Mouse (Mus musculus) midbrain, embryonic 11.5 days (tissue): ENCODE measurements at regions not wholly inside any gene's neighbourhood (a gene's known extent, or its start where the extent isn't known, plus 50 kb on each side); places are given as distances from the start of the nearest gene placed in this dataset.
A peak's percentile ranks its signal among the peaks of the same experiment; 100 is the strongest.

Experiments
- ATAC-seq: fragments of 200-750 bp; cut with Nextera tagmentation; 2 replicates; pipeline ENCODE4 v1.8.0; 2017; ENCODE audit warnings: moderate TSS enrichment, moderate library complexity; ENCODE audit not compliant: low FRiP score
- DNase-seq: peaks from one replicate; pipeline ENCODE4 v3.0.0; 2015; ENCODE audit warnings: low spot score; ENCODE audit errors: missing footprints
- H3K27ac ChIP-seq: fragments of 300-500 bp; sonication (generic); 2 replicates; pipeline ENCODE4 v1.5.1; 2014; ENCODE audit warnings: low read depth, low read length
- H3K27me3 ChIP-seq: fragments of 300-500 bp; sonication (generic); 2 replicates; pipeline ENCODE4 v1.6.1; 2014; ENCODE audit warnings: mild to moderate bottlenecking, low read length, moderate library complexity, mixed read lengths; ENCODE audit not compliant: control insufficient read depth, insufficient read depth
- H3K36me3 ChIP-seq: fragments of 300-500 bp; sonication (generic); 2 replicates; pipeline ENCODE4 v1.6.1; 2014; ENCODE audit warnings: mild to moderate bottlenecking, low read length, moderate library complexity, mixed read lengths; ENCODE audit not compliant: control insufficient read depth, insufficient read depth
- H3K4me1 ChIP-seq: fragments of 300-500 bp; sonication (generic); 2 replicates; pipeline ENCODE4 v1.6.1; 2014; ENCODE audit warnings: low read length; ENCODE audit not compliant: control insufficient read depth, insufficient read depth
- H3K4me2 ChIP-seq: fragments of 300-500 bp; sonication (generic); 2 replicates; pipeline ENCODE4 v1.6.1; 2014; ENCODE audit warnings: mild to moderate bottlenecking, moderate library complexity
- H3K4me3 ChIP-seq: fragments of 300-500 bp; sonication (generic); 2 replicates; pipeline ENCODE4 v1.5.1; 2014; ENCODE audit warnings: low read depth, low read length
- H3K9ac ChIP-seq: fragments of 300-500 bp; sonication (generic); 2 replicates; pipeline ENCODE4 v1.6.1; 2014; ENCODE audit warnings: low read length
- H3K9me3 ChIP-seq: fragments of 300-500 bp; sonication (generic); 2 replicates; pipeline ENCODE4 v1.6.1; 2016; ENCODE audit warnings: low read length; ENCODE audit not compliant: control insufficient read depth
- WGBS: fragments of 180-500 bp; shearing (Covaris S2); extraction: QIAGEN DNeasy Blood & Tissue Kit; methylation state at CpG from one replicate; pipeline ENCODE4 v1.1.7; 2014; 5-methylcytosine and 5-hydroxymethylcytosine counted together

DNA sequence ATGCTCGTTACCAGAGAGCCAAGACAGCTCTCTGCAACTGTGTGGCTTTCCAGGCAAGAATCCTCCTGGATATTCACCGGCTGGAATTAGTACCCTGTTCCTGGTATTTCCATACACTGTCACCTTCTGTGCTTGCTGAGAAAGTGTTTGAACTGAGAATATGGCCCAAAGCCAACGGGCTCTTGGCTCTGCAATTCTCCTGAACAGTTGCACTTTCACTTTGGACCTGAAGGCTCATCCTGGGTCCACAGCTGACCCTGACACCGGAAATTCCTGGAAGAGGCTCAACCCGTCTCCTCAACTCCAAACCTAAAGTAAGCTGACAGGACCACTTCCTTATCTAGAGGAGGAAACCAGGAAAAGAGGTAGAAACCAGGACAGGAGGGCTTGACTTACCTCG, 69.7 kb upstream of the Ipo5 start:
- Histone ChIP-seq H3K27me3 (no peaks in the 10 kb centered on the region), H3K4me2 (no peak overlapping the region), H3K27ac (no peak overlapping the region), H3K9ac (no peak overlapping the region), H3K9me3 (no peaks in the 10 kb centered on the region), H3K36me3 (no peaks in the 10 kb centered on the region), H3K4me1 (no peaks in the 10 kb centered on the region), H3K4me3 (no peak overlapping the region)
- ATAC-seq (no peak), DNase-seq (no peak)
- 89% methylated on average over 6 of the region's 6 CpGs for WGBS

DNA sequence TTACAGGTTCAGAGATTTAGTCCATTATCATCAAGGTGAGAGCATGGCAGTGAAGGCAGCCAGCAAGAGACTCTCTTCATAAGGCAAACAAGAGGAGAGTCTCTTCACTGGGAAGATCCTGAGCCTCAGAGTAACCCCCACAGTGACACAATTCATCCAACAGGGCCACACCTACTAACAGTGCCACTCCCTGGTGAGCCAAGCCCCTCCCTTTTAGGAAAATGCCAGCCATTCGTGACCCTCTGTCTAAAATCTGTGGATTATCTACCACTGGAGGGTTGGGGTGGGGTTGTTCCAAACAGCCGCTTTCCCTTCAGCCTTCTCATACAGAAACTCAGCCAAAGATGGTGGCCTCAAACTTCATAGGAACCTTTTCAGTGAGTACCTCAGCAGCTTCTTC, 65.9 kb upstream of the Ipo5 start:
- WGBS = 69% methylated on average over 2 of the region's 2 CpGs
- Histone ChIP-seq H3K27ac (no peak overlapping the region), H3K4me1 (peaks cover 8% of the 10 kb centered on the region), H3K9ac (no peak overlapping the region), H3K27me3 (no peaks in the 10 kb centered on the region), H3K36me3 (no peaks in the 10 kb centered on the region), H3K4me2 (no peak overlapping the region), H3K9me3 (no peaks in the 10 kb centered on the region), H3K4me3 (no peak overlapping the region)
- ATAC-seq (no peak), DNase-seq (no peak)

DNA sequence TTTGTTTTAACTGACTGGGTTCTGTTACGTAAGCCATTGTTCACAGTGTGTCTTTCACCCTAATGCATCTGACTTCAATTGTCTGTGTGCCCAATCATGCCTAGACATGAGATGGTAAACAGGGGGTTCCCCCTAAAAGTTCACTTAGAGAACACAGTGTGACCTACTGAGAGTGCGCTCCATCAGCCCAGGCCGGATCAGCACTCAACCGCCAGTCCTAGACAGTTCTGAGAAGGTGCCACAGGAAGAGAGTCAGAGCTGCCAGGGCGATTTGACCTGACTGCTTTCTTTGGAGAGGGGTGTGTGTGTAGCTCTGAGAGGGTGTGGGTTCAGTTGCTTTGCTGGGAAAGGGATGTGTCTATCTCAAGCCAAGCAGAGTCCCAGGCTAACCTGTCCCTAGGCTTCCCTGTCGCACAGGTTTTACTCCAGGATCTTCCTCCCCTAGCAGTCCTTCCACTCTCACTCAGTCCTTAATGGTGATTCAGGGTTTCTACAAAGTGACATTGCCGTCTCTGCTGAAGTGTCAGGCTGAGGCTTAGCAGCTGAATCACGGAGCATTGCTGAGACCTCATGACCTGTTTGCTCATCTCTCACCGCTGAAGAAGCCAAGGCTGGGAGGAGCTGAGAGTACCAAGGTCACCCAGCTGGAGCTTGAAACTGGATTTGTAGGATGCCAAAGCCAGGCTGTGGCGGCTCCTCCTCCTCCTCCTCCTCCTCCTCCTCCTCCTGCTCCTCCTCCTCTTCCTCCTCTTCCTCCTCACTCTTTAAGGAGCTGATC, 64.8 kb upstream of the Ipo5 start:
- Histone ChIP-seq H3K4me2 (no peak overlapping the region), H3K9me3 (no peaks in the 10 kb centered on the region), H3K4me1 (peaks cover 8% of the 10 kb centered on the region), H3K27ac (no peak overlapping the region), H3K9ac (no peak overlapping the region), H3K36me3 (no peaks in the 10 kb centered on the region), H3K4me3 (no peak overlapping the region), H3K27me3 (no peaks in the 10 kb centered on the region)
- WGBS = 60% methylated on average over 10 of the region's 10 CpGs
- no peak for ATAC-seq
- no peak for DNase-seq

DNA sequence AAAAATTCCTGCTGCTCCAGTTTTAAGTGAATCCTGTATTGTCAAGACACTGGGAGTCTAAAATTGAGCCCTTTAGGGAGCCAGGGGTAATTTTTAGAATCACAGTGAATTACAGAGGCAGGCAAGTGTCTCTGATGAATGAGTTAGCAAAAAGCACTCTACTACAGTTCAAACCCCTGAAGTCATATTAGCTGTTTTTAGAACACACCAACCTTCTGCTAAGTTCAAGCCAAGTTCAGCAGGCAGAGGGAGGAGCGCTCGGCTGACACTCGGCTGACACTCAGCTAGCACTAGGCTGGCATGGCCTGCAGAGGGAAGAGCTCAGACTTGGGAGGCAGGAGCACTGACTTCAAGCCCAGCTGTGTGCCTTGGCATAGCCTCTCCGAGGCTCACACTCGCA, 64.0 kb upstream of the Ipo5 start:
- peaks cover 8% of the 10 kb centered on the region for H3K4me1 ChIP-seq
- no peaks in the 10 kb centered on the region for H3K36me3 ChIP-seq
- no peak overlapping the region for H3K9ac ChIP-seq
- 80% methylated on average over 5 of the region's 5 CpGs for WGBS
- H3K27ac ChIP-seq = no peak overlapping the region
- DNase-seq (no peak), ATAC-seq (no peak)
- no peaks in the 10 kb centered on the region for H3K27me3 ChIP-seq
- H3K4me2 ChIP-seq = no peak overlapping the region
- no peak overlapping the region for H3K4me3 ChIP-seq
- H3K9me3 ChIP-seq = no peaks in the 10 kb centered on the region

DNA sequence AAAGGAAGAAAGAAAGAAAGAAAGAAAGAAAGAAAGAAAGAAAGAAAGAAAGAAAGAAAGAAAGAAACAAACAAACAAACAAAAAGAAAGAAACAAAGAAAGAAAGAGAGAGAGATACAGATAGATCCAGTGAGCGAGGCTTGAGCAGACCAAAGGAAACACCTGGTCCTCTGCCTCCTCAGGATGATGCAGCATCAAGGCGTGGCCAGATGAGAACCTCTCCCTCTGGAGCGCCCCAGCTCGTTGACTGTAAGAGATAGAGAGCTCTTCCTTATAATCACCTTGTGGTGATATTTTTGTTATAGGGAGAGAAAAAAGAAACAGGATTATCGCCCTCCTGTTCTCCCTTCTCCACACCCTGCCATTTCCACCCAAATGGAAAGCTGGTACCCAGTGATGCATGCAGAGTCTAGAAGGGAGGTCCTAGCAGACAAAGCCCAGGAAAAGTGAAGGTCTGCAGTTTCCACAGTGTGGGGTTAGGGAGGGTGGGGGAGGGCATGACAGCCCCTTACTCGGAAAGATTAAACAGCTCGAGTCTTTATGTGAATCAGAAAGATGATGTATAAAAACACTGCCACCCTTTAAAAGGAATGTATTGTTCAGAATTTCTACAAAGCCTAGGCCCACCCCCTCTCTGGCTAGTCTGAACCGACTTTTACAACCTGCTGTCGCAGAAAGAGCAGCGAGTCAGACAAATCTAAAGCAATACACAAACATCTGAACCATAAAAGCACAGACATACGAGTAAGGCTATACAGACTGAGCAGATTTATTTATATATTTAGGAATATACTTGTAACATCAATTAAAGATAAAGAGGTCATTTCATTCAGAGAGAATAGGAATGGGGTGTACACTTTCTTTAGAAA, 62.7 kb upstream of the Ipo5 start:
- H3K27me3 ChIP-seq = no peaks in the 10 kb centered on the region
- peaks cover 8% of the 10 kb centered on the region for H3K4me1 ChIP-seq
- H3K9ac ChIP-seq = no peak overlapping the region
- 42% methylated on average over 11 of the region's 11 CpGs for WGBS
- ATAC-seq (peak; percentile 43; the same call in 1 of the 2 replicates), DNase-seq (no peak)
- H3K36me3 ChIP-seq = no peaks in the 10 kb centered on the region
- H3K27ac ChIP-seq = no peak overlapping the region
- no peak overlapping the region for H3K4me2 ChIP-seq
- no peak overlapping the region for H3K4me3 ChIP-seq
- H3K9me3 ChIP-seq = no peaks in the 10 kb centered on the region

DNA sequence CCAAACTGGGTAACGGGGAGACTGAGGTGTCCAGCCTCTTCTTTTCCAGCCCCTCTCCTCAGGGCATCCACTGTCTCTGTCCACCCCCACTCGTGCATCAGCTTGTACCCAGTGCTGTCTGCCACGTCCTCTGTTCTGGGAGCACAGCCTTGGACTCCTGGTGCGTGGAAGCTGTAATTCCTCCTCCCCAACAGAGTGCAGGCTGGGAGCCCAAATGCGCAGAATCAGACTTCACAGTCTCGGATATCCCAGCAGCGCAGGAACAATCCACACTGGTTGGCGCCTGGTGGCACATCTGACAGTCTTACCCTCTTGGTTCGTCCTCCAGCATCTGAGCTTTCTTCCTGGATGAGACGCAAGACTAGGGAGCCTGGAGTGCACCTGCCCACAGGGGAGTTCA, 61.9 kb upstream of the Ipo5 start:
- Histone ChIP-seq H3K36me3 (no peaks in the 10 kb centered on the region), H3K27me3 (no peaks in the 10 kb centered on the region), H3K9ac (no peak overlapping the region), H3K9me3 (no peaks in the 10 kb centered on the region), H3K4me2 (no peak overlapping the region), H3K27ac (no peak overlapping the region), H3K4me3 (no peak overlapping the region), H3K4me1 (peaks cover 8% of the 10 kb centered on the region)
- 72% methylated on average over 10 of the region's 10 CpGs for WGBS
- DNase-seq (no peak), ATAC-seq (peak; percentile 25; the same call in 1 of the 2 replicates)

DNA sequence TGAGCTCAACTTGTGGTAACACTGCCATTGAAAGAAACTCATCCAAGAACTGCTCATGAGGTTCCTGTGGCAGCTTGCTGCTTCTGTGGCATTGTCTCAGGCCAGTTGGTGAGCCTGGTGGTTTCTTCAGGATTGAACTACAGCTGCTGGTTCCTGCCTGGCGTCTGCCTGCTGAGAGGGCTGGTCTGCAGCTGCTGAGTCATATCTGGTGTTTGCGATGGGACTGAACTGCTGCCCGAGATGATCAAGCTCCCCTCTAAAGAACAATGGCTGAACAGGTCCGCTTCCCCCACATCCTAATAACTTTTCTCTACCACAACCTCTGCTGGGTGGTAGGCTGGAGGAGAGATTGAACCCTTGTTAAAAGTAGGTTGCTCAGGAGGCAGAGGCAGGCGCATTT, 57.4 kb upstream of the Ipo5 start:
- WGBS = 91% methylated on average over 5 of the region's 5 CpGs
- Histone ChIP-seq H3K9me3 (peaks cover 5% of the 10 kb centered on the region; the same call in 1 of the 2 replicates), H3K9ac (no peak overlapping the region), H3K27me3 (no peaks in the 10 kb centered on the region), H3K4me2 (no peak overlapping the region), H3K27ac (no peak overlapping the region), H3K4me1 (peaks cover 2% of the 10 kb centered on the region; the same call in 1 of the 2 replicates), H3K4me3 (no peak overlapping the region), H3K36me3 (no peaks in the 10 kb centered on the region)
- ATAC-seq (no peak), DNase-seq (no peak)

DNA sequence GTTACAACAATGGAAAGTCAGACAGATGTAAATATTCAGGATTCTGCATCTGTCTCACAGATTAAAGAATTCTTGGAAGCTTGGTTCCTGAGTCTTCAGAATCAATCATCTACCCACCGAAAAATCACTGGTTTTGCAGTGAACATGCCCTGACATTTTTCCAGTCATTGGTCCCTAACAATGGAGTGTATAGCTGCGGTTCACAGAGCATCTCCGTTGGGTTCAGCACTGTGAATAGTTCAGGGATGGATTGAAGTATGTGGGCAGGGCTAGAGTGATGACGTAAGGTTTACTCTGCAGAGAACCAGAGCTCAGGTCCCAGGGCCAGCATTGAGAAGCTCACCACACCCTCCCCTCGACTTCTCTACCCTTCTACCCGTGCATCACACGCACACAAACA, 56.5 kb upstream of the Ipo5 start:
- Histone ChIP-seq H3K4me2 (no peak overlapping the region), H3K27me3 (no peaks in the 10 kb centered on the region), H3K36me3 (no peaks in the 10 kb centered on the region), H3K4me1 (no peaks in the 10 kb centered on the region), H3K9me3 (peaks cover 6% of the 10 kb centered on the region; the same call in 1 of the 2 replicates), H3K9ac (no peak overlapping the region), H3K4me3 (no peak overlapping the region), H3K27ac (no peak overlapping the region)
- no peak for DNase-seq
- WGBS = 62% methylated on average over 7 of the region's 7 CpGs
- ATAC-seq = peak; percentile 61; the same call in 1 of the 2 replicates

DNA sequence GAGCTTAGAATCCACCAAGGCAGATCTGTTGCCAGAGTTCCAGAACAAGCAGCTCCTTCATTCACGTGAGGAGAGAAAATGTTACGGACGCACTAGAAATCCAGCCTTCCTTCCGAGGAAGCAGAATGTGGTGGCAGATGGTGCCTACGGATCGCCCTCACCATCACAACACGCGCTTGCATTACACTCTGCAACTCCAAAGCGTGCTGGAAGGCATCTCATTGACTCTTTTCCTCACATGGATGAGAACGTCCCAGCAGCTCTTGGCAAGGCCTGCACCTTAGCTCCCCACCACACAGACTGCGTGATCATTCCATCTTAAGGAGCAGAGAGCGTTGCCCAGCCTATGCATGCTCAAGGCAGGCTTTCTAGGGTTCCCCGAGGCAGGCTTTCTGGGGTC, 55.8 kb upstream of the Ipo5 start:
- DNase-seq (no peak), ATAC-seq (no peak)
- no peak overlapping the region for H3K4me3 ChIP-seq
- no peak overlapping the region for H3K4me2 ChIP-seq
- no peaks in the 10 kb centered on the region for H3K27me3 ChIP-seq
- H3K27ac ChIP-seq = no peak overlapping the region
- peaks cover 6% of the 10 kb centered on the region; the same call in 1 of the 2 replicates for H3K9me3 ChIP-seq
- H3K4me1 ChIP-seq = no peaks in the 10 kb centered on the region
- WGBS = 97% methylated on average over 13 of the region's 13 CpGs
- H3K36me3 ChIP-seq = no peaks in the 10 kb centered on the region
- H3K9ac ChIP-seq = no peak overlapping the region
